Mouse (Mus musculus) G1E (cell line): Measurements from ENCODE around the gene Epha2.

Source experiments
- CTCF ChIP-seq: IDR thresholded peaks from 2 replicates; pipeline ENCODE4 v1.5.1; 2012; ENCODE audit warnings: low read depth, low read length, inconsistent platforms, mixed read lengths
- GATA1 ChIP-seq: IDR thresholded peaks from 2 replicates; pipeline ENCODE4 v1.6.1; 2012; ENCODE audit warnings: borderline replicate concordance, low read length, inconsistent platforms, mixed read lengths

DNA sequence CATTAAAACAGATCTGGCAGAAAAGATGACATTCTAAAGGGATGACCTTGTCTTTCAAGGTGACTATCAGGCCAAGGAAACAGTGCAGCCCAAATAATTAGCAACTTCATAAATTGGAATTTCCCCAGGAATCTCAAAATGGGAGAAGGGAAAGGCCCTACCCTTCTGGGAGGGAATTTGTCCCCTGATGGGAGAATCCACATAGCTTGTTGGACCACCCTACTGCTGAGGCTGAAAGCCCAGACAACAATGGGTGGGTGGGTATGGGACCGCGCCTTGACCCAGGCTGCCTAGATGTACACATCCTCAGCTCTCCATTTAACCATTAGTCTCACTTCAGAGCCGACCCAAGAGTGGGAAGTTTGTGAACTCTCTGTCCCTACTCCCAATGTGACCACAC lies 16.6 kb upstream of the Epha2 start:
- TF ChIP-seq CTCF (no peak), GATA1 (no peak)
